Mouse (Mus musculus) C2C12 (cell line): ENCODE measurements around the gene Bbs4. TPM values are rescaled to one million over a fixed set of nuclear protein-coding genes. Genes with fewer than 3 reads are reported as not detected.

ENCODE experiments used
- H3K27me3 ChIP-seq: one replicate; pipeline ENCODE4 v1.6.1; 2011; ENCODE audit not compliant: control insufficient read depth, insufficient read depth, insufficient read length
- H3K36me3 ChIP-seq: one replicate; pipeline ENCODE4 v1.6.1; 2011; ENCODE audit not compliant: control insufficient read depth, insufficient read depth
- H3K4me3 ChIP-seq: one replicate; pipeline ENCODE4 v1.5.1; 2011; ENCODE audit warnings: mild to moderate bottlenecking, control low read depth; ENCODE audit not compliant: poor library complexity, insufficient read depth, severe bottlenecking
- H3K79me2 ChIP-seq: one replicate; pipeline ENCODE4 v1.6.1; 2011; ENCODE audit not compliant: control insufficient read depth, insufficient read depth
- H3K79me3 ChIP-seq: one replicate; pipeline ENCODE4 v1.6.1; 2011; ENCODE audit warnings: low read depth, control low read depth
- H3ac ChIP-seq: one replicate; pipeline ENCODE3; 2011; ENCODE audit warnings: low read depth; ENCODE audit not compliant: control insufficient read depth, insufficient read length
- CEBPB ChIP-seq: IDR thresholded peaks from one replicate; pipeline ENCODE4 v1.6.1; 2011; ENCODE audit warnings: low read depth, mild to moderate bottlenecking, control low read depth, moderate library complexity
- CTCF ChIP-seq: IDR thresholded peaks from one replicate; pipeline ENCODE4 v1.5.1; 2011; ENCODE audit not compliant: control insufficient read depth, insufficient read depth, insufficient read length
- FOSL1 ChIP-seq: IDR thresholded peaks from one replicate; pipeline ENCODE4 v1.8.0; 2011; ENCODE audit warnings: mild to moderate bottlenecking, low read length; ENCODE audit not compliant: poor library complexity, insufficient read depth, severe bottlenecking
- MAX ChIP-seq: IDR thresholded peaks from one replicate; pipeline ENCODE4 v1.6.1; 2011; ENCODE audit warnings: mild to moderate bottlenecking, control low read depth
- MYOD1 ChIP-seq: IDR thresholded peaks from one replicate; pipeline ENCODE4 v1.6.1; 2011; ENCODE audit warnings: low read depth; ENCODE audit not compliant: control insufficient read depth, insufficient read length
- MYOG ChIP-seq: IDR thresholded peaks from one replicate; pipeline ENCODE4 v1.6.1; 2011; ENCODE audit not compliant: control insufficient read depth, insufficient read length; ENCODE audit errors: extremely low read depth
- USF1 ChIP-seq: IDR thresholded peaks from one replicate; pipeline ENCODE4 v1.6.1; 2011; ENCODE audit warnings: low read depth, mild to moderate bottlenecking, control low read depth, moderate library complexity
- polyA plus RNA-seq: library from polyadenylated mRNA; unstranded; fragments of >200 nt; fragmentation: generic; extraction: Trizol; gene quantifications from one replicate; pipeline ENCODE4 v1.2.1, GENCODE M21; 2012; ENCODE audit warnings: missing spikeins

The Bbs4 gene
- polyA plus RNA-seq, 1 experiment, result 1.7 TPM

DNA sequence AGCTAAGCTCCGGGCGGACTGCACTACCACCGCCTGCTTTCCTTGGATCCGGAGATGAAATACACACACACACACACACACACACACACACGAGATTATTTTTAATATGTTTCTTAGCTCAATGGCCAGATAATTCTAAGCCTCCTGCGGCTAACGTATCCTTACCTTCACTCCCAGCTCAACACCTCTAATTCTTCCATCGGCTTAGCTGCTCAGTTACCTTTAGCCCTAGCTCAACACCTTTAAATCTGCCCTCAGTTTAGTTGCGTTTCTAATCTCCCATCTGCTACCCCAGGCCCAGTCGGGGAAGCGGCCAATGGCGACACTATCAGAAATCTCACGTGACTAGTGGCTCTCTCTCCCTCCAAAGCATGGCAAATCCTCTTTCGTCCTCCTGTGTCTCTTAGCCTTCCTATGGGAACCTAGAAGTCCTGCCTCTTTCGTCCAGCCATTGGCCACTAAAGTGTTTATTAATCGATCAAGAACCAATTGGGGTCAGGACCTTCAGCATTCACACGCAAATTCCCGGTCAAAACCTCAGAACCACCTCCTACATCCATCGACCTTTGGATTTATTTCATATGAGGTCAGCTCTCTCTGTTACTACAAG lies 78.4 kb downstream of the Bbs4 start:
- Histone ChIP-seq H3ac (no peak overlapping the region), H3K27me3 (no peaks in the 10 kb centered on the region), H3K4me3 (no peak overlapping the region), H3K36me3 (no peaks in the 10 kb centered on the region), H3K79me3 (no peaks in the 10 kb centered on the region), H3K79me2 (no peaks in the 10 kb centered on the region)
- TF ChIP-seq MYOD1 (no peak), MAX (no peak), MYOG (no peak), FOSL1 (no peak), USF1 (no peak), CEBPB (no peak), CTCF (no peak)

DNA sequence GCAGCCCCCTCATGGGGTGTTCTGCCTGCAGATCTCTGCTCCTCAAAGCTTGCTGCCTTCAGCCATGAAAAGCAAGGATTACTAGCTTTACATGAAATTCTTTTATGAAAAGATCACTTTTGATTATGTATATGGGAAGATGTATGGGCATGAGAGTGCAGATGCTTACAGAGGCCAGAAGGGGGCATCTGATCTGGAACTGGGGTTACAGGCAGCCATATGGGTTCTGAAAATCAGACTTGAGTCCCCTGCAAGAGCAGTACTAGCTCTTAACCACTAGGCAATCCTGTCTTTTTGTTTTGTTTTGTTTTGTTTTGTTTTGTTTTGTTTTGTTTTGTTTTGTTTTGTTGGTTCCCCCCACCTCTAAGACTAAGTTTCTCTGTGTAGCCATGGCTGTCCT lies 80.1 kb downstream of the Bbs4 start:
- H3K36me3 ChIP-seq, result no peaks in the 10 kb centered on the region
- no peaks in the 10 kb centered on the region for H3K79me2 ChIP-seq
- H3K4me3 ChIP-seq, result no peak overlapping the region
- no peaks in the 10 kb centered on the region for H3K79me3 ChIP-seq
- TF ChIP-seq MYOD1 (no peak), CTCF (no peak), MAX (no peak), USF1 (no peak), FOSL1 (no peak), CEBPB (no peak), MYOG (no peak)
- H3K27me3 ChIP-seq, result no peaks in the 10 kb centered on the region
- no peak overlapping the region for H3ac ChIP-seq

Other genes with a start within 250 kb of the Bbs4 start
- gene Adpgk, start 62.0 kb downstream of the Bbs4 start, polyA plus RNA-seq, result 28.7 TPM
- gene Arih1, start 133.1 kb upstream of the Bbs4 start, polyA plus RNA-seq, result 25.4 TPM
- gene Hexa, start 186.0 kb upstream of the Bbs4 start, polyA plus RNA-seq, result 83.6 TPM
- 0.35 TPM for gene Tmem202, start 186.3 kb upstream of the Bbs4 start, polyA plus RNA-seq
- 0.13 TPM for gene Celf6, start 224.4 kb upstream of the Bbs4 start, polyA plus RNA-seq